Mouse (Mus musculus) kidney, adult 2 months (tissue): ENCODE measurements at regions not wholly inside any gene's neighbourhood (a gene's known extent, or its start where the extent isn't known, plus 50 kb on each side); places are given as distances from the start of the nearest gene placed in this dataset.

Source experiments
- CTCF ChIP-seq: fragments of 200-500 bp; conservative IDR thresholded peaks from 2 replicates; pipeline ENCODE4 v1.5.1; 2011; ENCODE audit warnings: low read depth, mild to moderate bottlenecking, control low read depth, low read length, moderate library complexity, mixed read lengths; ENCODE audit not compliant: insufficient read depth, insufficient read length
- POLR2A ChIP-seq: fragments of 200-500 bp; IDR thresholded peaks from one replicate; pipeline ENCODE4 v1.6.1; 2011; ENCODE audit warnings: low read depth, low read length, control low read depth

DNA sequence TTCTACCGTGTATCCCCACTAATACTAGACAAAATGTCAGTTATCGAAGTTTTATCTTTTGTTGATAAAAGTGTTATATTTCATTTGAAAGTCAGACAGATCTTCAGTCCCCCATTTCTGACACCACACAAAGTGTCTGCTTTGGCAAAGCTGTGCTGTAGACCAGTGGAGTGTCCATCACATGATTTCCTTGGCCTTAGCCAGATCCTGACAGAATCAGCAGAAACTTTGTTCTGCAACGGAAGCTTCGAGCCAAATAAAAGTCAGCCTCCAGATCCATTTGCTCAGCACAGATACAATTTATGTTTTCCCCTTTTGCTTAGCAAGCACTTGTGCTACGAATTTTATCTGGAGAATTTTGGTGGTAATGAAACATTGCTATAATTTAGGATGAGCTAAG lies 360.9 kb downstream of the Slc16a7 start:
- no peak for TF ChIP-seq CTCF
- no peak for TF ChIP-seq POLR2A
